ENCODE assay signal across 22 mouse cellular contexts in the genomic region with DNA sequence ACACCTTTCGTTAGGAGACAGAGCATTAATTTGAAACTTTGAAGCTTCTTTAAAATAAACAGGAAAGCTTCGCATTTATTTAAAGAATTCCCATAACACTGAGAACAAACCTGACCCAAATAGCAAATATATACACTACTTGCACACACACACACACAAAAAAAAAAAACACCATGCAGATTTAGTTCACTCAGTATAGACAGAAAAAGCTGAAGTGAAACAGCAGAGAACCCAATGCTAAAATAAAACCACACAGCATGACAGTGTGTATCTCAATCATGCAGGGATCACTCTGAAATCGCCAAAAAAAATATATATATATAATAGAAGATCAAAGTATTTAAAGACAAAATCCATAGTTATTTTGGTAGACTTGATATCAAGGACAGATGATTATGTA. TPM values are rescaled to one million over a fixed set of nuclear protein-coding genes. Genes with fewer than 3 reads are reported as not detected.
"Had no signal": no experiment of that assay in that cellular context is flagged by ENCODE, and none has a peak within 500 bp of the region (broad histone marks: within the 10 kb centered on the region; RNA-seq: fewer than 3 reads in every experiment).

No protein-coding gene starts in this region.

- H3K4me2 ChIP-seq: lung, embryonic 15.5 days; midbrain, embryonic 12.5 days; neural tube, embryonic 13.5 days; neural tube, embryonic 15.5 days had no signal

- H3K27ac ChIP-seq: lung, embryonic 15.5 days; midbrain, embryonic 10.5 days; midbrain, embryonic 12.5 days; neural tube, embryonic 13.5 days; neural tube, embryonic 15.5 days had no signal

- H3K9ac ChIP-seq: liver, postnatal 0 days; lung, embryonic 15.5 days; midbrain, embryonic 12.5 days; neural tube, embryonic 13.5 days; neural tube, embryonic 15.5 days had no signal

- H3K4me1 ChIP-seq: lung, embryonic 15.5 days; midbrain, embryonic 10.5 days; midbrain, embryonic 12.5 days; neural tube, embryonic 13.5 days; neural tube, embryonic 15.5 days had no signal

- DNase-seq: liver, postnatal 0 days; lung, adult 2 months; lung, postnatal 14 days; lung, postnatal 36 days; midbrain, embryonic 14.5 days; retina, postnatal 1 day; right cerebral cortex, adult 18-20 months; right cerebral cortex, postnatal 25 days; right cerebral cortex, postnatal 4 days; spleen, adult 18-20 months; thymus, adult 2 months; thymus, postnatal 25 days; thymus, postnatal 4 days had no signal

- H3K4me3 ChIP-seq: lung, embryonic 15.5 days; midbrain, embryonic 10.5 days; midbrain, embryonic 12.5 days; myocyte; neural tube, embryonic 13.5 days; neural tube, embryonic 15.5 days had no signal

- H3K9me3 ChIP-seq: lung, embryonic 15.5 days; midbrain, embryonic 12.5 days; neural tube, embryonic 15.5 days had no signal

- H3K36me3 ChIP-seq: lung, embryonic 15.5 days; midbrain, embryonic 10.5 days; midbrain, embryonic 12.5 days; neural tube, embryonic 13.5 days; neural tube, embryonic 15.5 days had no signal

- H3K27me3 ChIP-seq: lung, embryonic 15.5 days; midbrain, embryonic 12.5 days; neural tube, embryonic 13.5 days; neural tube, embryonic 15.5 days had no signal

- ATAC-seq: liver, postnatal 0 days; lung, postnatal 0 days; midbrain, embryonic 16.5 days had no signal

RNA-seq across cellular contexts. Expression of gene Gda, which starts 54.1 kb away (rescaled TPM):
- polyA plus RNA-seq: midbrain, embryonic 10.5 days; midbrain, embryonic 12.5 days; neural tube, embryonic 11.5 days had no signal
